Mouse (Mus musculus): ENCODE results near the gene 2610301B20Rik. TPM values are rescaled to one million over a fixed set of nuclear protein-coding genes. Genes with fewer than 3 reads are reported as not detected.
A peak's percentile ranks its signal among the peaks of the same experiment; 100 is the strongest.
"Not testable (repeated sequence)": the region's sequence is repeated elsewhere in the genome, so short reads cannot be mapped to it uniquely, and the experiment has no call there.

Gene 2610301B20Rik
- polyA plus RNA-seq, 1 experiment from 2014 or later: 51.9 TPM

GRCm38 (mm10) chr4:10860825-10861224 lies 13.5 kb upstream of the 2610301B20Rik start:
- Histone ChIP-seq H3K4me3 (ENCODE audit: low read depth, low read length) (no peak overlapping the region), H3K36me3 (ENCODE audit: control insufficient read depth, insufficient read depth, low read length) (no peaks in the 10 kb centered on the region), H3K27ac (ENCODE audit: low read depth, low read length) (no peak overlapping the region), H3K9me3 (replicated peaks; ENCODE audit: control insufficient read depth, low read length) (no peaks in the 10 kb centered on the region), H3K4me2 (ENCODE audit: low read length) (no peak overlapping the region), H3K4me1 (ENCODE audit: control insufficient read depth, insufficient read depth, low read length) (no peaks in the 10 kb centered on the region), H3K9ac (ENCODE audit: low read length) (no peak overlapping the region), H3K27me3 (replicated peaks; ENCODE audit: control insufficient read depth, insufficient read depth, low read length) (no peaks in the 10 kb centered on the region)
- DNase-seq (ENCODE audit: low spot score) (no peak), ATAC-seq (no peak)
- WGBS: 89% methylated on average over 3 of the region's 3 CpGs

GRCm38 (mm10) chr4:10862882-10863281 lies 11.4 kb upstream of the 2610301B20Rik start:
- not testable (repeated sequence) for ATAC-seq; H3K9me3 ChIP-seq (replicated peaks; ENCODE audit: control insufficient read depth, low read length); H3K27me3 ChIP-seq (replicated peaks; ENCODE audit: control insufficient read depth, insufficient read depth, low read length); H3K4me3 ChIP-seq (ENCODE audit: low read depth, low read length); H3K36me3 ChIP-seq (ENCODE audit: control insufficient read depth, insufficient read depth, low read length); DNase-seq (ENCODE audit: low spot score); H3K4me1 ChIP-seq (ENCODE audit: control insufficient read depth, insufficient read depth, low read length); H3K9ac ChIP-seq (ENCODE audit: low read length); H3K27ac ChIP-seq (ENCODE audit: low read depth, low read length); H3K4me2 ChIP-seq (ENCODE audit: low read length)
- 94% methylated on average over 2 of the region's 2 CpGs for WGBS

GRCm38 (mm10) chr4:10872231-10872630 lies 2.1 kb upstream of the 2610301B20Rik start:
- H3K27me3 ChIP-seq (replicated peaks; ENCODE audit: control insufficient read depth, insufficient read depth, low read length): no peaks in the 10 kb centered on the region
- H3K36me3 ChIP-seq (ENCODE audit: control insufficient read depth, insufficient read depth, low read length): no peaks in the 10 kb centered on the region
- DNase-seq (ENCODE audit: low spot score) (no peak), ATAC-seq (no peak)
- peaks cover 5% of the 10 kb centered on the region; the same call in 1 of the 2 replicates for H3K4me1 ChIP-seq (ENCODE audit: control insufficient read depth, insufficient read depth, low read length)
- 90% methylated on average over 5 of the region's 5 CpGs for WGBS
- H3K4me3 ChIP-seq (ENCODE audit: low read depth, low read length): no peak overlapping the region
- H3K9me3 ChIP-seq (replicated peaks; ENCODE audit: control insufficient read depth, low read length): no peaks in the 10 kb centered on the region
- no peak overlapping the region for H3K27ac ChIP-seq (ENCODE audit: low read depth, low read length)
- no peak overlapping the region for H3K9ac ChIP-seq (ENCODE audit: low read length)
- H3K4me2 ChIP-seq (ENCODE audit: low read length): no peak overlapping the region

GRCm38 (mm10) chr4:10872685-10873539 lies 1.4 kb upstream of the 2610301B20Rik start:
- 24% methylated on average over 16 of the region's 16 CpGs for WGBS
- peak; percentile 37 for DNase-seq (ENCODE audit: low spot score)

GRCm38 (mm10) chr4:10873549-10873919 lies 764 bp upstream of the 2610301B20Rik start:
- Histone ChIP-seq H3K4me2 (ENCODE audit: low read length) (peak overlapping the region; percentile 59), H3K4me3 (ENCODE audit: low read depth, low read length) (peak overlapping the region; percentile 90), H3K27ac (ENCODE audit: low read depth, low read length) (peak overlapping the region; percentile 52; the same call in 1 of the 2 replicates), H3K9ac (ENCODE audit: low read length) (peak overlapping the region; percentile 89), H3K27me3 (replicated peaks; ENCODE audit: control insufficient read depth, insufficient read depth, low read length) (no peaks in the 10 kb centered on the region), H3K9me3 (replicated peaks; ENCODE audit: control insufficient read depth, low read length) (no peaks in the 10 kb centered on the region), H3K36me3 (ENCODE audit: control insufficient read depth, insufficient read depth, low read length) (no peaks in the 10 kb centered on the region), H3K4me1 (ENCODE audit: control insufficient read depth, insufficient read depth, low read length) (peaks cover 5% of the 10 kb centered on the region; the same call in 1 of the 2 replicates)
- WGBS: 3% methylated on average over 6 of the region's 8 CpGs
- peak; percentile 59 for ATAC-seq
- no peak for DNase-seq (ENCODE audit: low spot score)

More at GRCm38 (mm10) chr4:10872685-10873539, 1.4 kb upstream of the 2610301B20Rik start:
- Histone ChIP-seq H3K4me3 (ENCODE audit: low read depth, low read length) (peak overlapping the region; percentile 90), H3K4me1 (ENCODE audit: control insufficient read depth, insufficient read depth, low read length) (peaks cover 5% of the 10 kb centered on the region; the same call in 1 of the 2 replicates), H3K27me3 (replicated peaks; ENCODE audit: control insufficient read depth, insufficient read depth, low read length) (no peaks in the 10 kb centered on the region), H3K36me3 (ENCODE audit: control insufficient read depth, insufficient read depth, low read length) (no peaks in the 10 kb centered on the region), H3K27ac (ENCODE audit: low read depth, low read length) (0 out of 2 replicates have a peak overlapping the region, but pooled peaks have one; percentile 52), H3K9me3 (replicated peaks; ENCODE audit: control insufficient read depth, low read length) (no peaks in the 10 kb centered on the region), H3K4me2 (ENCODE audit: low read length) (peak overlapping the region; percentile 59), H3K9ac (ENCODE audit: low read length) (peak overlapping the region; percentile 89; the same call in 1 of the 2 replicates)
- no peak for ATAC-seq

- Histone ChIP-seq H3K9ac (ENCODE audit: low read length) (peak overlapping the region; percentile 89), H3K27me3 (replicated peaks; ENCODE audit: control insufficient read depth, insufficient read depth, low read length) (no peaks in the 10 kb centered on the region), H3K9me3 (replicated peaks; ENCODE audit: control insufficient read depth, low read length) (no peaks in the 10 kb centered on the region), H3K27ac (ENCODE audit: low read depth, low read length) (peak overlapping the region; percentile 99), H3K4me2 (ENCODE audit: low read length) (peak overlapping the region; percentile 59), H3K36me3 (ENCODE audit: control insufficient read depth, insufficient read depth, low read length) (0 out of 2 replicates have a peak, but pooled peaks cover 2% of the 10 kb centered on the region), H3K4me1 (ENCODE audit: control insufficient read depth, insufficient read depth, low read length) (peaks cover 5% of the 10 kb centered on the region; the same call in 1 of the 2 replicates), H3K4me3 (ENCODE audit: low read depth, low read length) (peak overlapping the region; percentile 90)
- ATAC-seq (peak; percentile 78), DNase-seq (ENCODE audit: low spot score) (peak; percentile 71)
- WGBS: under 1% methylated on average over 37 of the region's 37 CpGs
These were observed 422 bp downstream of the 2610301B20Rik start for GRCm38 (mm10) chr4:10874718-10875121.

- ATAC-seq (no peak), DNase-seq (ENCODE audit: low spot score) (peak; percentile 12)
- Histone ChIP-seq H3K9ac (ENCODE audit: low read length) (peak overlapping the region; percentile 89), H3K27ac (ENCODE audit: low read depth, low read length) (peak overlapping the region; percentile 99; the same call in 1 of the 2 replicates), H3K9me3 (replicated peaks; ENCODE audit: control insufficient read depth, low read length) (no peaks in the 10 kb centered on the region), H3K4me2 (ENCODE audit: low read length) (peak overlapping the region; percentile 59), H3K27me3 (replicated peaks; ENCODE audit: control insufficient read depth, insufficient read depth, low read length) (no peaks in the 10 kb centered on the region), H3K4me3 (ENCODE audit: low read depth, low read length) (peak overlapping the region; percentile 90), H3K36me3 (ENCODE audit: control insufficient read depth, insufficient read depth, low read length) (0 out of 2 replicates have a peak, but pooled peaks cover 2% of the 10 kb centered on the region), H3K4me1 (ENCODE audit: control insufficient read depth, insufficient read depth, low read length) (peaks cover 5% of the 10 kb centered on the region; the same call in 1 of the 2 replicates)
These were observed 1.1 kb downstream of the 2610301B20Rik start for GRCm38 (mm10) chr4:10875407-10875806.

- H3K27me3 ChIP-seq (replicated peaks; ENCODE audit: control insufficient read depth, insufficient read depth, low read length): no peaks in the 10 kb centered on the region
- 94% methylated on average over 1 of the region's 1 CpGs for WGBS
- no peak overlapping the region for H3K4me2 ChIP-seq (ENCODE audit: low read length)
- no peaks in the 10 kb centered on the region for H3K9me3 ChIP-seq (replicated peaks; ENCODE audit: control insufficient read depth, low read length)
- DNase-seq (ENCODE audit: low spot score) (no peak), ATAC-seq (no peak)
- H3K9ac ChIP-seq (ENCODE audit: low read length): no peak overlapping the region
- H3K4me3 ChIP-seq (ENCODE audit: low read depth, low read length): no peak overlapping the region
- peaks cover 2% of the 10 kb centered on the region; the same call in 1 of the 2 replicates for H3K36me3 ChIP-seq (ENCODE audit: control insufficient read depth, insufficient read depth, low read length)
- no peak overlapping the region for H3K27ac ChIP-seq (ENCODE audit: low read depth, low read length)
- H3K4me1 ChIP-seq (ENCODE audit: control insufficient read depth, insufficient read depth, low read length): peaks cover 5% of the 10 kb centered on the region; the same call in 1 of the 2 replicates
These were observed 2.8 kb downstream of the 2610301B20Rik start for GRCm38 (mm10) chr4:10877057-10877456.
